Mouse (Mus musculus): ENCODE data around the gene Tmtc2.

DNA sequence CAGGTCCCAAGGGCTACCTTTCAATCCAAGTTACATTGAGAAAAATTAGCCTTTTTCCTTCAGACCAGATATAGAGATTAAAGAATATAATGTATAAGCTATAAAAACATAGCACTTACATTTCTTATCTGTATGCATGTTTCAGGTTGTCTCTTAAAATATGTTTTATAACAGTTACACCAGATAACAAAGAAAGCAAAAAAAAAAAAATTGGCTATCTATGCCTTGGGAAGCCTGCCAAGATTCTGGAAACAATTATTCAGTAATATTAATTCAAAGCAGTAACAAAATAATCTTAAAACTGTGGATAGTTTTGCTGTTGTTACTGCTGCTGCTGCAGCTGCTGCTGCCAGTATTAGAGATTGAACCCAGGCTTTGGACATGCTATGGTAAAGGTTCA is 13.9 kb upstream of the Tmtc2 start:
- TF ChIP-seq CHD2 (IDR thresholded peaks at IDR 0.05; ENCODE audit: low read depth, low read length) (no peak), ZNF384 (IDR thresholded peaks at IDR 0.05; ENCODE audit: low read depth, low read length) (no peak), ZC3H11A (IDR thresholded peaks at IDR 0.05; ENCODE audit: borderline replicate concordance, low read depth, low read length) (no peak)

Data from ES-E14 (cell line).